Mouse (Mus musculus): ENCODE measurements around the gene Dtd2.

- TF ChIP-seq CTCF (IDR thresholded peaks at IDR 0.05; ENCODE audit: extremely low read depth, insufficient read length, insufficient replicate concordance, low read depth, low read length) = no peak
- TF ChIP-seq POLR2A (IDR thresholded peaks at IDR 0.05; ENCODE audit: low read depth, low read length) = no peak
These were observed 31.9 kb downstream of the Dtd2 start for GRCm38 (mm10) chr12:51974381-51974780.
